Mouse (Mus musculus) small intestine, adult 2 months (tissue): ENCODE measurements around the gene Sfxn1.

ENCODE experiments used
- CTCF ChIP-seq: fragments of 200-500 bp; IDR thresholded peaks from 2 replicates; pipeline ENCODE4 v1.5.1; 2012; ENCODE audit warnings: low read depth, mild to moderate bottlenecking, control low read depth, inconsistent platforms, low read length, moderate library complexity, mixed read lengths; ENCODE audit not compliant: insufficient replicate concordance, insufficient read length; ENCODE audit errors: extremely low read depth
- POLR2A ChIP-seq: fragments of 200-500 bp; IDR thresholded peaks from 2 replicates; pipeline ENCODE4 v1.6.1; 2012; ENCODE audit warnings: low read depth, mild to moderate bottlenecking, control low read depth, inconsistent platforms, low read length, moderate library complexity

- TF ChIP-seq POLR2A (no peak), CTCF (no peak)
Measured at GRCm38 (mm10) chr13:54079782-54080759, 8.4 kb downstream of the Sfxn1 start.
